Mouse (Mus musculus) thymus, postnatal 4 days (tissue): Measurements from ENCODE around the gene Dnase1l1.

Experiments used
- DNase-seq: peaks from one replicate; pipeline ENCODE4 v3.0.0; 2021

Dnase1l1 gene

GRCm38 (mm10) chrX:74269736-74270061, 12.4 kb downstream of the Dnase1l1 start:
- no peak for DNase-seq

DNA sequence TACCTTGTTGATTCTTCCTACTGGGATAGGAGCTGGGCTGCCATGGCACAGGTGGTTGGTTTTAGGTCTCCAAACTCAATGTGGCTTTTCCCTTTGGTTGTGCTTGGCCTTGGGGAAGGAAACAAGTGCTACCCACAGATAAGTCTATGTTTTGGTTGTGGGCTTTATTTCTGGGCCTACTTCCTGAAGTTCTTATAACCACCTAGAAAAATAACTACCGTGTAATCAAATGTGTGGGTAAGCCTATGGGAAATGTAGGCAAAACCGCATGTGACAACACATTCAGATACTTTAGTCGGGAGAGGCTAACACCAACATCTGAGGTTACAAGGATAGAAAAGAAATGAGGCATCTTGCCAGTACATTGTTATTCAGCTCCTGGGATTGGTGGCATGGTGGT, 24.4 kb downstream of the Dnase1l1 start:
- DNase-seq, result no peak

GRCm38 (mm10) chrX:74254888-74255565, 27.1 kb downstream of the Dnase1l1 start:
- no peak for DNase-seq

- DNase-seq, result peak; percentile 81
Observed at GRCm38 (mm10) chrX:74254153-74254887, 27.8 kb downstream of the Dnase1l1 start, which contains the start of gene Emd. Emd (plus strand) TSS chrX:74254687.

- peak; percentile 75 for DNase-seq
Observed at GRCm38 (mm10) chrX:74249615-74250014, 32.5 kb downstream of the Dnase1l1 start, which contains the start of gene Flna. Flna (minus strand) TSS chrX:74249820.

DNA sequence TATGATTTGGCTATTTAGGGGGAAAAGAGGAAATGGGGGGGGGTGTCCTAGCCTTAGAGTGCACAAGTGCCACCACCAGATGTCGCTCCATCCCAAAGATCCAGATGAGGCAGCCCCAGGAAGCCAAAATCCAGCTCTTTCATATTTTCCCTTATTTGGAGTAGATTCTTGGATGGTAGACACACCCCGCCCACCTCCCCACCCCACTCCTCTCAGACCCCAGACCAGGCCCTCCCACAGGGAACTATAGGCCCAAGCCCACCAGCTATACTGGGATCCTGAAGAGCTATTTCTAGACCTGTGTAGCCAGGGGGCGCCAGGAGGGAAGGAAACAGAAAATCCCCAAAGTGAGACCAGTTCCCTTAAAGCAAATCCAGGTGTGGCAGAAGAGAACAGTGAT, 33.5 kb downstream of the Dnase1l1 start:
- peak; percentile 76 for DNase-seq

GRCm38 (mm10) chrX:74246693-74247092, 35.4 kb downstream of the Dnase1l1 start:
- DNase-seq, result no peak

GRCm38 (mm10) chrX:74246213-74246681, 35.9 kb downstream of the Dnase1l1 start:
- peak; percentile 89 for DNase-seq

GRCm38 (mm10) chrX:74245687-74246086, 36.5 kb downstream of the Dnase1l1 start:
- peak; percentile 81 for DNase-seq

DNA sequence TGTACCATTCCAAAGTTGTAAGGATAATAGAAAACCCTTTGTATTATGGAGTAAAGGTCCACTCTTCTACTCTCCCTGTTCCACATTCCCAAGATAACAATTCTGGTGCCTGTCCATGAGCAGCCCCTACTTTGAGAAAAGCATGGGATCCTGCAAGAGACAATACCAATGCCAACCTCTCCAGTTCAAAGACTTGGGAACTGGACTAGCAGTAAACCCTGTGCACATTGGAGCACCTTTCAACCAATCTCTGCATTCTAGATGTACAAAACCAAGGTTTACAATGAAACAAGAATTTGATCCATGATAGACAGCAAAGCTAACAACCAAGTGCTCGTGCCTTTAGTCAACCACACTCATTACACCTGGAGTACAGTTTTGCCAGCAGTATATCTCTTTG, 37.0 kb downstream of the Dnase1l1 start:
- no peak for DNase-seq

DNA sequence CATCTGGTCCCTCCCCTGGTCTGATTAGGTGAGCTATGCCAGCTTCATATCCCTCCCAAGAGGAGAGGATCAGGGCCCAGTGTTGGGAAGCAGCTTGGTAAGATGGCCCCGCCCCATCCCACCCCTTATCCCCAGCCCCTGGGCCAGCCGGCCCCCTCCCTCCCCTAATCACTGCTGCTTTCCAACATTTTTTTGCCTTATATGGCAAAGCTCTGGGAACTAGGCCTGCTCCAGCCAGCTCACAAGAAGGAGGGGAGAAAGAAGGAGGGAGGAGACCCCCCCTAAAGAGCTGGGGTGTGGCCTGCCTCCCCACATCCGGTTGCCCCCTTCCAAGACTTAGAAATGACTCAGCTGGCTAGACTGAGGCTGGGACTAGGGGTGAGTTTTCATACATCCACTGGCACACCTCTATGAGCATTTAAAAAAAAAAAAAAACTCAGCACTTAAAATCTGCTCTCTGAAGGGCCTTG, 37.5 kb downstream of the Dnase1l1 start:
- DNase-seq, result peak; percentile 59

DNA sequence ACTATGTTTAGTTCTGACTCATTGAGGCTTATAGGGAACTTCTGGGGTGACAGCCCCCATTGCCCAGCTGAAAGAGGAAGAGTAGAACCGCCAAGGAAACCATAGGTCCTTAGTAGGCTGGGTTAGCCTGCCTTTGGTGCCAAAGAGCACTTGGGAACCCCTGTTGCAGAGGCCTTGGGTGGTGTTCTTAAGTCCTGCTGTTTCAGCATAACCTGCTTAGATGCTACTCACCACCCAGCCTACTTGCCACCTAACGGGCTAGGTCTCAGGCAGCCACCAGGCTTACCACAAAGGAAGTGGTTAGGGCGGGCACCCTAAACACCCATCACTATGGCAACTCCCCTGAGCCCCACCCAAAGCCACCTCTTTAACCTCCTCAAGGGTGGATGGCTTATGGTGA, 38.3 kb downstream of the Dnase1l1 start:
- DNase-seq, result peak; percentile 74

GRCm38 (mm10) chrX:74243396-74243795, 38.7 kb downstream of the Dnase1l1 start:
- no peak for DNase-seq

- DNase-seq, result no peak
Observed at GRCm38 (mm10) chrX:74240332-74240731, 41.8 kb downstream of the Dnase1l1 start.

DNA sequence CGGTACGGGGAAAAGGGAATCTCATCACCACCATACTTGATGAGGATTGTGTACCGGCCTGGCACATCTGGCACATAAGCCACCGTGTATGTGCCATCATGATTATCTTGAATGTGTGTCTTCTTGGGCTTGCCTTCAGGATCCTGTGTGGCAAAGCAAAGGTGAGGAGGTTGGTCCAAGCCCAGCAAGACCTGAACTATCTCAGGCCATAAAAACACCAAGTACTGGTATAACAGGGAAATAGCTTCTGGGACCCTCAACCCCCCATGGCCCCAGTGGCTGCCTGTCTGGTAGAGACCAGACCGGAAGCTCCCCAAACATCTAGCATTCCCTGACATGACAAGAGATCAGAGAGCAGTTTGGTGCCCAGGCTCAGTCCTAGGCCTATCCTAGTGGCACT, 48.9 kb downstream of the Dnase1l1 start:
- no peak for DNase-seq

DNA sequence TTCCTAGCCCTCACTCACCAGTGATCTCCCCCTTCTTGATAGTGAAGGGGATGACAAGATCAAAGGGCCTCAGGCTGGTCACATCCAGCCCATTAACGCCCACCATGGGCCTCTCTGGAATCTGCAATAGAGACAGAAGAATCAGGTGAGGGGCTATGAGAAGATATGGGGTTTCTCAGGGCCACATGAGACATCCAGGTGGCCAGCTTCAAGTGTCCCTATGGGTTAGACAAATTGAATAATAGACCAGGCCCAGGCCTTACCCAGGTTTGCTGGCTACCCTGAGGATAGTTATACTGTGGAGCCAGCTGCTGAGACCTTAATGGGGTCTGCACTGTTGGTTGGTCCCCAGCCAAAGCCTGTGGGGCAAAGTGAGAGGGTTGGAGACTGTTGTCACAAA, 52.1 kb downstream of the Dnase1l1 start:
- DNase-seq, result no peak
